Mouse (Mus musculus): ENCODE data around the gene Zfp1. TPM values are rescaled to one million over a fixed set of nuclear protein-coding genes. Genes with fewer than 3 reads are reported as not detected.
A peak's percentile ranks its signal among the peaks of the same experiment; 100 is the strongest.

Zfp1 gene
- polyA plus RNA-seq, 1 experiment = 4.7 TPM

GRCm38 (mm10) chr8:111631589-111631988, 11.6 kb upstream of the Zfp1 start:
- Histone ChIP-seq H3K4me3 (ENCODE audit: insufficient read depth, poor library complexity, severe bottlenecking) (no peak overlapping the region), H3K79me2 (ENCODE audit: control insufficient read depth, insufficient read depth) (no peaks in the 10 kb centered on the region)
- TF ChIP-seq CTCF (IDR thresholded peaks at IDR 0.05; ENCODE audit: control insufficient read depth, insufficient read depth, insufficient read length) = no peak
- no peak for TF ChIP-seq MYOD1 (IDR thresholded peaks at IDR 0.05; ENCODE audit: control insufficient read depth, insufficient read length, low read depth)
- no peak for TF ChIP-seq CEBPB (IDR thresholded peaks at IDR 0.05; ENCODE audit: low read depth)
- TF ChIP-seq FOSL1 (IDR thresholded peaks at IDR 0.05; ENCODE audit: insufficient read depth, low read length, poor library complexity, severe bottlenecking) = no peak
- TF ChIP-seq MAX (IDR thresholded peaks at IDR 0.05) = no peak
- TF ChIP-seq MYOG (IDR thresholded peaks at IDR 0.05; ENCODE audit: control insufficient read depth, extremely low read depth, insufficient read length) = no peak
- no peak for TF ChIP-seq USF1 (IDR thresholded peaks at IDR 0.05; ENCODE audit: low read depth)

GRCm38 (mm10) chr8:111632976-111633375, 10.2 kb upstream of the Zfp1 start:
- Histone ChIP-seq H3K79me2 (ENCODE audit: control insufficient read depth, insufficient read depth) (no peaks in the 10 kb centered on the region), H3ac (ENCODE audit: control insufficient read depth, insufficient read length, low read depth) (no peak overlapping the region), H3K36me3 (ENCODE audit: control insufficient read depth, insufficient read depth) (no peaks in the 10 kb centered on the region), H3K27me3 (ENCODE audit: control insufficient read depth, insufficient read depth, insufficient read length) (no peaks in the 10 kb centered on the region), H3K4me3 (ENCODE audit: insufficient read depth, poor library complexity, severe bottlenecking) (no peak overlapping the region), H3K79me3 (ENCODE audit: low read depth) (no peaks in the 10 kb centered on the region)
- TF ChIP-seq CTCF (IDR thresholded peaks at IDR 0.05; ENCODE audit: control insufficient read depth, insufficient read depth, insufficient read length) (no peak), MAX (IDR thresholded peaks at IDR 0.05) (no peak), CEBPB (IDR thresholded peaks at IDR 0.05; ENCODE audit: low read depth) (no peak), MYOD1 (IDR thresholded peaks at IDR 0.05; ENCODE audit: control insufficient read depth, insufficient read length, low read depth) (no peak), MYOG (IDR thresholded peaks at IDR 0.05; ENCODE audit: control insufficient read depth, extremely low read depth, insufficient read length) (no peak), FOSL1 (IDR thresholded peaks at IDR 0.05; ENCODE audit: insufficient read depth, low read length, poor library complexity, severe bottlenecking) (no peak), USF1 (IDR thresholded peaks at IDR 0.05; ENCODE audit: low read depth) (no peak)

More at GRCm38 (mm10) chr8:111631589-111631988, 11.6 kb upstream of the Zfp1 start:
- H3ac ChIP-seq (ENCODE audit: control insufficient read depth, insufficient read length, low read depth) = no peak overlapping the region
- H3K27me3 ChIP-seq (ENCODE audit: control insufficient read depth, insufficient read depth, insufficient read length) = no peaks in the 10 kb centered on the region
- no peaks in the 10 kb centered on the region for H3K79me3 ChIP-seq (ENCODE audit: low read depth)
- H3K36me3 ChIP-seq (ENCODE audit: control insufficient read depth, insufficient read depth) = no peaks in the 10 kb centered on the region

GRCm38 (mm10) chr8:111638086-111638485, 5.1 kb upstream of the Zfp1 start:
- H3K79me2 ChIP-seq (ENCODE audit: control insufficient read depth, insufficient read depth) = no peaks in the 10 kb centered on the region
- no peaks in the 10 kb centered on the region for H3K36me3 ChIP-seq (ENCODE audit: control insufficient read depth, insufficient read depth)
- no peak for TF ChIP-seq CEBPB (IDR thresholded peaks at IDR 0.05; ENCODE audit: low read depth)
- no peak for TF ChIP-seq MYOD1 (IDR thresholded peaks at IDR 0.05; ENCODE audit: control insufficient read depth, insufficient read length, low read depth)
- no peak for TF ChIP-seq USF1 (IDR thresholded peaks at IDR 0.05; ENCODE audit: low read depth)
- TF ChIP-seq MAX (IDR thresholded peaks at IDR 0.05) = no peak
- TF ChIP-seq CTCF (IDR thresholded peaks at IDR 0.05; ENCODE audit: control insufficient read depth, insufficient read depth, insufficient read length) = no peak
- TF ChIP-seq MYOG (IDR thresholded peaks at IDR 0.05; ENCODE audit: control insufficient read depth, extremely low read depth, insufficient read length) = no peak
- no peak for TF ChIP-seq FOSL1 (IDR thresholded peaks at IDR 0.05; ENCODE audit: insufficient read depth, low read length, poor library complexity, severe bottlenecking)
- no peak overlapping the region for H3K4me3 ChIP-seq (ENCODE audit: insufficient read depth, poor library complexity, severe bottlenecking)
- H3K27me3 ChIP-seq (ENCODE audit: control insufficient read depth, insufficient read depth, insufficient read length) = no peaks in the 10 kb centered on the region
- H3ac ChIP-seq (ENCODE audit: control insufficient read depth, insufficient read length, low read depth) = no peak overlapping the region
- H3K79me3 ChIP-seq (ENCODE audit: low read depth) = no peaks in the 10 kb centered on the region

- Histone ChIP-seq H3K4me3 (ENCODE audit: insufficient read depth, poor library complexity, severe bottlenecking) (no peak overlapping the region), H3K27me3 (ENCODE audit: control insufficient read depth, insufficient read depth, insufficient read length) (no peaks in the 10 kb centered on the region), H3ac (ENCODE audit: control insufficient read depth, insufficient read length, low read depth) (no peak overlapping the region), H3K36me3 (ENCODE audit: control insufficient read depth, insufficient read depth) (peaks cover 3% of the 10 kb centered on the region), H3K79me2 (ENCODE audit: control insufficient read depth, insufficient read depth) (peaks cover 12% of the 10 kb centered on the region), H3K79me3 (ENCODE audit: low read depth) (peaks cover 10% of the 10 kb centered on the region)
- TF ChIP-seq CTCF (IDR thresholded peaks at IDR 0.05; ENCODE audit: control insufficient read depth, insufficient read depth, insufficient read length) (no peak), CEBPB (IDR thresholded peaks at IDR 0.05; ENCODE audit: low read depth) (no peak), USF1 (IDR thresholded peaks at IDR 0.05; ENCODE audit: low read depth) (no peak)
Observed at GRCm38 (mm10) chr8:111641064-111641463, 2.1 kb upstream of the Zfp1 start.

- peak overlapping the region; percentile 31 for H3ac ChIP-seq (ENCODE audit: control insufficient read depth, insufficient read length, low read depth)
- H3K79me3 ChIP-seq (ENCODE audit: low read depth) = peaks cover 23% of the 10 kb centered on the region
- TF ChIP-seq USF1 (IDR thresholded peaks at IDR 0.05; ENCODE audit: low read depth) (no peak), MYOG (IDR thresholded peaks at IDR 0.05; ENCODE audit: control insufficient read depth, extremely low read depth, insufficient read length) (no peak), MYOD1 (IDR thresholded peaks at IDR 0.05; ENCODE audit: control insufficient read depth, insufficient read length, low read depth) (no peak), MAX (IDR thresholded peaks at IDR 0.05) (no peak), CEBPB (IDR thresholded peaks at IDR 0.05; ENCODE audit: low read depth) (no peak), FOSL1 (IDR thresholded peaks at IDR 0.05; ENCODE audit: insufficient read depth, low read length, poor library complexity, severe bottlenecking) (no peak), CTCF (IDR thresholded peaks at IDR 0.05; ENCODE audit: control insufficient read depth, insufficient read depth, insufficient read length) (no peak)
- H3K27me3 ChIP-seq (ENCODE audit: control insufficient read depth, insufficient read depth, insufficient read length) = no peaks in the 10 kb centered on the region
- H3K79me2 ChIP-seq (ENCODE audit: control insufficient read depth, insufficient read depth) = peaks cover 27% of the 10 kb centered on the region
- peaks cover 3% of the 10 kb centered on the region for H3K36me3 ChIP-seq (ENCODE audit: control insufficient read depth, insufficient read depth)
- H3K4me3 ChIP-seq (ENCODE audit: insufficient read depth, poor library complexity, severe bottlenecking) = peak overlapping the region; percentile 64
Observed at GRCm38 (mm10) chr8:111642496-111642895, 705 bp upstream of the Zfp1 start.

GRCm38 (mm10) chr8:111642939-111643263, 300 bp upstream of the Zfp1 start:
- Histone ChIP-seq H3K4me3 (ENCODE audit: insufficient read depth, poor library complexity, severe bottlenecking) (peak overlapping the region; percentile 64), H3K79me3 (ENCODE audit: low read depth) (peaks cover 24% of the 10 kb centered on the region), H3K27me3 (ENCODE audit: control insufficient read depth, insufficient read depth, insufficient read length) (no peaks in the 10 kb centered on the region), H3ac (ENCODE audit: control insufficient read depth, insufficient read length, low read depth) (peak overlapping the region; percentile 31), H3K79me2 (ENCODE audit: control insufficient read depth, insufficient read depth) (peaks cover 31% of the 10 kb centered on the region), H3K36me3 (ENCODE audit: control insufficient read depth, insufficient read depth) (peaks cover 3% of the 10 kb centered on the region)
- TF ChIP-seq CTCF (IDR thresholded peaks at IDR 0.05; ENCODE audit: control insufficient read depth, insufficient read depth, insufficient read length) = no peak
- no peak for TF ChIP-seq CEBPB (IDR thresholded peaks at IDR 0.05; ENCODE audit: low read depth)
- TF ChIP-seq MYOD1 (IDR thresholded peaks at IDR 0.05; ENCODE audit: control insufficient read depth, insufficient read length, low read depth) = no peak
- TF ChIP-seq USF1 (IDR thresholded peaks at IDR 0.05; ENCODE audit: low read depth) = no peak
- no peak for TF ChIP-seq FOSL1 (IDR thresholded peaks at IDR 0.05; ENCODE audit: insufficient read depth, low read length, poor library complexity, severe bottlenecking)
- TF ChIP-seq MAX (IDR thresholded peaks at IDR 0.05) = no peak
- no peak for TF ChIP-seq MYOG (IDR thresholded peaks at IDR 0.05; ENCODE audit: control insufficient read depth, extremely low read depth, insufficient read length)

Measured in C2C12 (cell line).